ENCODE assay signal across 27 mouse cellular contexts in the genomic region with DNA sequence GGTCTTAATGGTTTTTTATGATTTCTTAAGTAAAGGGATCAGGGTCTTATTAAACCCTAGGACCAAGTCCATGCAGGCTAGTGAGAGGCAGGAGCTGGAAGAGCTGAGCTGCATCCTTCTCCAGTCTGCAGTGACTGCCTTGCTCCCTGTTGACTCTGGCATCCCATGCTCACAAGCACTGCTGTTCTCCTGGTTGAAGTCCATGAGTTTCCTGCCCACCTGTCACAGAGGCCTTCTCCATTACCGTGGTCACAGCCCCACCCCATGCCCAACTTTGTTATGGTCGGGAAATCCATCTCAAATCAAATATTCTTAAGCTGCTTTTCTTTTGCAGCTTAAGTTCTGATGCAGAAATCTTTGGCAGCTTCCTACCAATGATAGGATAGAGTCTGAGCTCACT.
"Had no signal": no experiment of that assay in that cellular context is flagged by ENCODE, and none has a peak within 500 bp of the region (broad histone marks: within the 10 kb centered on the region; RNA-seq: fewer than 3 reads in every experiment).

No protein-coding gene starts in this region.

- H3K4me2 ChIP-seq: limb, embryonic 12.5 days; limb, embryonic 13.5 days; limb, embryonic 15.5 days; liver, embryonic 11.5 days; liver, embryonic 12.5 days; liver, embryonic 13.5 days; liver, embryonic 15.5 days; lung, embryonic 14.5 days; lung, embryonic 15.5 days; midbrain, embryonic 11.5 days; midbrain, embryonic 12.5 days; midbrain, embryonic 13.5 days; midbrain, embryonic 15.5 days had no signal

- H3K4me3 ChIP-seq: left cerebral cortex, adult 2 months; limb, embryonic 10.5 days; limb, embryonic 12.5 days; limb, embryonic 13.5 days; limb, embryonic 15.5 days; liver, embryonic 12.5 days; liver, embryonic 13.5 days; liver, embryonic 15.5 days; lung, embryonic 15.5 days; megakaryocyte, embryonic 14.5 days; midbrain, embryonic 10.5 days; midbrain, embryonic 12.5 days; midbrain, embryonic 13.5 days; midbrain, embryonic 15.5 days had no signal

- DNase-seq: left cerebral cortex, postnatal 4 days; liver; liver, embryonic 13.5 days; liver, postnatal 0 days; lung, adult 18-20 months; lung, adult 2 months; lung, embryonic 14.5 days; lung, postnatal 10 days; lung, postnatal 14 days; lung, postnatal 36 days; lung, postnatal 4 days; midbrain, embryonic 14.5 days had no signal

- H3K27me3 ChIP-seq: limb, embryonic 12.5 days; limb, embryonic 13.5 days; limb, embryonic 15.5 days; liver, embryonic 12.5 days; liver, embryonic 13.5 days; liver, embryonic 15.5 days; lung, embryonic 15.5 days; megakaryocyte, embryonic 14.5 days; midbrain, embryonic 12.5 days; midbrain, embryonic 13.5 days; midbrain, embryonic 15.5 days had no signal
